Mouse (Mus musculus) CH12.LX (cell line): ENCODE data around the gene Olfr71.

ENCODE experiments used
- CHD2 ChIP-seq: IDR thresholded peaks from 2 replicates; pipeline ENCODE4 v1.6.1; 2011; ENCODE audit warnings: low read length, improper control_type of control experiment
- CTCF ChIP-seq, 2 experiments: IDR thresholded peaks in 1 of 2; conservative IDR thresholded peaks in 1 of 2; 2 replicates each; pipeline ENCODE4 v1.5.1; 2011 to 2012; ENCODE audit warnings: low read depth in 2 of 2, low read length in 2 of 2, improper control_type of control experiment in 1 of 2, inconsistent platforms in 1 of 2, mild to moderate bottlenecking in 1 of 2, moderate library complexity in 1 of 2
- EP300 ChIP-seq: IDR thresholded peaks from 2 replicates; pipeline ENCODE4 v1.6.1; 2011; ENCODE audit warnings: low read length, improper control_type of control experiment
- MAFK ChIP-seq: IDR thresholded peaks from 2 replicates; pipeline ENCODE4 v1.6.1; 2011; ENCODE audit warnings: low read length, improper control_type of control experiment; ENCODE audit not compliant: insufficient replicate concordance
- MAX ChIP-seq: IDR thresholded peaks from 2 replicates; pipeline ENCODE4 v1.6.1; 2011; ENCODE audit warnings: low read length, improper control_type of control experiment
- POLR2A ChIP-seq: IDR thresholded peaks from 2 replicates; pipeline ENCODE4 v1.6.1; 2011; ENCODE audit warnings: low read depth, mild to moderate bottlenecking, improper control_type of control experiment, low read length
- RAD21 ChIP-seq: IDR thresholded peaks from 2 replicates; pipeline ENCODE4 v1.6.1; 2011; ENCODE audit warnings: low read depth, mild to moderate bottlenecking, low read length, improper control_type of control experiment, moderate library complexity
- SMC3 ChIP-seq: IDR thresholded peaks from 2 replicates; pipeline ENCODE4 v1.6.1; 2011; ENCODE audit warnings: low read depth, low read length, improper control_type of control experiment
- USF2 ChIP-seq: conservative IDR thresholded peaks from 2 replicates; pipeline ENCODE4 v1.6.1; 2011; ENCODE audit warnings: low read depth, low read length, improper control_type of control experiment

GRCm38 (mm10) chr4:43709869-43710268 lies at the start of gene Olfr71:
- TF ChIP-seq POLR2A: no peak
- TF ChIP-seq RAD21: no peak
- TF ChIP-seq MAX: no peak
- TF ChIP-seq USF2: no peak
- TF ChIP-seq EP300: no peak
- no peak for TF ChIP-seq CTCF (conservative IDR thresholded peaks at IDR 0.05 in 1 of 2, IDR thresholded peaks at IDR 0.05 in 1 of 2; ENCODE audit: low read depth in 2 of 2, low read length in 2 of 2)
- no peak for TF ChIP-seq SMC3
- TF ChIP-seq MAFK: no peak
- no peak for TF ChIP-seq CHD2
